Mouse (Mus musculus): ENCODE measurements at regions not wholly inside any gene's neighbourhood (a gene's known extent, or its start where the extent isn't known, plus 50 kb on each side); places are given as distances from the start of the nearest gene placed in this dataset.

GRCm38 (mm10) chr10:16874131-16874530 lies 848.9 kb upstream of the Cited2 start:
- Histone ChIP-seq H3K9ac (ENCODE audit: low read depth, low read length) (no peak overlapping the region), H3K27me3 (ENCODE audit: control insufficient read depth, insufficient read depth, low read depth, low read length) (no peaks in the 10 kb centered on the region), H3K9me3 (replicated peaks; ENCODE audit: control insufficient read depth, low read length, poor library complexity, severe bottlenecking) (no peaks in the 10 kb centered on the region), H3K36me3 (ENCODE audit: control insufficient read depth, insufficient read depth, low read length) (no peaks in the 10 kb centered on the region), H3K27ac (ENCODE audit: low read length) (no peak overlapping the region), H3K4me1 (ENCODE audit: control insufficient read depth, insufficient read depth, low read length) (no peaks in the 10 kb centered on the region), H3K4me3 (ENCODE audit: low read depth, low read length) (no peak overlapping the region), H3K4me2 (ENCODE audit: low read length) (no peak overlapping the region)
- ATAC-seq: no peak
- WGBS: 77% methylated on average over 3 of the region's 3 CpGs

- no peaks in the 10 kb centered on the region for H3K4me1 ChIP-seq (ENCODE audit: control insufficient read depth, insufficient read depth, low read length)
- H3K36me3 ChIP-seq (ENCODE audit: control insufficient read depth, insufficient read depth, low read length): no peaks in the 10 kb centered on the region
- no peak overlapping the region for H3K9ac ChIP-seq (ENCODE audit: low read depth, low read length)
- H3K27me3 ChIP-seq (ENCODE audit: control insufficient read depth, insufficient read depth, low read depth, low read length): no peaks in the 10 kb centered on the region
- no peak overlapping the region for H3K27ac ChIP-seq (ENCODE audit: low read length)
- no peak overlapping the region for H3K4me2 ChIP-seq (ENCODE audit: low read length)
- H3K9me3 ChIP-seq (replicated peaks; ENCODE audit: control insufficient read depth, low read length, poor library complexity, severe bottlenecking): no peaks in the 10 kb centered on the region
- ATAC-seq: no peak
- no peak overlapping the region for H3K4me3 ChIP-seq (ENCODE audit: low read depth, low read length)
These were observed 844.8 kb upstream of the Cited2 start for GRCm38 (mm10) chr10:16878197-16878596.

GRCm38 (mm10) chr10:16893316-16893715 lies 829.7 kb upstream of the Cited2 start:
- Histone ChIP-seq H3K4me2 (ENCODE audit: low read length) (no peak overlapping the region), H3K9ac (ENCODE audit: low read depth, low read length) (no peak overlapping the region), H3K4me1 (ENCODE audit: control insufficient read depth, insufficient read depth, low read length) (no peaks in the 10 kb centered on the region), H3K27me3 (ENCODE audit: control insufficient read depth, insufficient read depth, low read depth, low read length) (no peaks in the 10 kb centered on the region), H3K9me3 (replicated peaks; ENCODE audit: control insufficient read depth, low read length, poor library complexity, severe bottlenecking) (no peaks in the 10 kb centered on the region), H3K36me3 (ENCODE audit: control insufficient read depth, insufficient read depth, low read length) (no peaks in the 10 kb centered on the region), H3K27ac (ENCODE audit: low read length) (no peak overlapping the region), H3K4me3 (ENCODE audit: low read depth, low read length) (no peak overlapping the region)
- ATAC-seq: no peak

GRCm38 (mm10) chr10:16895332-16895731 lies 827.7 kb upstream of the Cited2 start:
- Histone ChIP-seq H3K4me3 (ENCODE audit: low read depth, low read length) (no peak overlapping the region), H3K36me3 (ENCODE audit: control insufficient read depth, insufficient read depth, low read length) (no peaks in the 10 kb centered on the region), H3K9me3 (replicated peaks; ENCODE audit: control insufficient read depth, low read length, poor library complexity, severe bottlenecking) (no peaks in the 10 kb centered on the region), H3K9ac (ENCODE audit: low read depth, low read length) (no peak overlapping the region), H3K4me2 (ENCODE audit: low read length) (no peak overlapping the region), H3K27me3 (ENCODE audit: control insufficient read depth, insufficient read depth, low read depth, low read length) (no peaks in the 10 kb centered on the region), H3K27ac (ENCODE audit: low read length) (no peak overlapping the region), H3K4me1 (ENCODE audit: control insufficient read depth, insufficient read depth, low read length) (no peaks in the 10 kb centered on the region)
- ATAC-seq: no peak

- no peak overlapping the region for H3K4me3 ChIP-seq (ENCODE audit: low read depth, low read length)
- H3K9ac ChIP-seq (ENCODE audit: low read depth, low read length): no peak overlapping the region
- H3K36me3 ChIP-seq (ENCODE audit: control insufficient read depth, insufficient read depth, low read length): no peaks in the 10 kb centered on the region
- ATAC-seq: no peak
- no peaks in the 10 kb centered on the region for H3K4me1 ChIP-seq (ENCODE audit: control insufficient read depth, insufficient read depth, low read length)
- no peak overlapping the region for H3K27ac ChIP-seq (ENCODE audit: low read length)
- no peaks in the 10 kb centered on the region for H3K9me3 ChIP-seq (replicated peaks; ENCODE audit: control insufficient read depth, low read length, poor library complexity, severe bottlenecking)
- 83% methylated on average over 2 of the region's 2 CpGs for WGBS
- no peaks in the 10 kb centered on the region for H3K27me3 ChIP-seq (ENCODE audit: control insufficient read depth, insufficient read depth, low read depth, low read length)
- H3K4me2 ChIP-seq (ENCODE audit: low read length): no peak overlapping the region
These were observed 800.1 kb upstream of the Cited2 start for GRCm38 (mm10) chr10:16922888-16923287.

GRCm38 (mm10) chr10:16923851-16924250 lies 799.2 kb upstream of the Cited2 start:
- no peak overlapping the region for H3K27ac ChIP-seq (ENCODE audit: low read length)
- H3K4me3 ChIP-seq (ENCODE audit: low read depth, low read length): no peak overlapping the region
- ATAC-seq: no peak
- no peak overlapping the region for H3K9ac ChIP-seq (ENCODE audit: low read depth, low read length)
- no peaks in the 10 kb centered on the region for H3K4me1 ChIP-seq (ENCODE audit: control insufficient read depth, insufficient read depth, low read length)
- H3K27me3 ChIP-seq (ENCODE audit: control insufficient read depth, insufficient read depth, low read depth, low read length): no peaks in the 10 kb centered on the region
- no peak overlapping the region for H3K4me2 ChIP-seq (ENCODE audit: low read length)
- WGBS: 89% methylated on average over 6 of the region's 6 CpGs
- no peaks in the 10 kb centered on the region for H3K9me3 ChIP-seq (replicated peaks; ENCODE audit: control insufficient read depth, low read length, poor library complexity, severe bottlenecking)
- no peaks in the 10 kb centered on the region for H3K36me3 ChIP-seq (ENCODE audit: control insufficient read depth, insufficient read depth, low read length)

- Histone ChIP-seq H3K27ac (ENCODE audit: low read length) (no peak overlapping the region), H3K4me1 (ENCODE audit: control insufficient read depth, insufficient read depth, low read length) (no peaks in the 10 kb centered on the region), H3K36me3 (ENCODE audit: control insufficient read depth, insufficient read depth, low read length) (no peaks in the 10 kb centered on the region), H3K4me3 (ENCODE audit: low read depth, low read length) (no peak overlapping the region), H3K4me2 (ENCODE audit: low read length) (no peak overlapping the region), H3K27me3 (ENCODE audit: control insufficient read depth, insufficient read depth, low read depth, low read length) (no peaks in the 10 kb centered on the region), H3K9ac (ENCODE audit: low read depth, low read length) (no peak overlapping the region), H3K9me3 (replicated peaks; ENCODE audit: control insufficient read depth, low read length, poor library complexity, severe bottlenecking) (no peaks in the 10 kb centered on the region)
- 90% methylated on average over 4 of the region's 4 CpGs for WGBS
- no peak for ATAC-seq
These were observed 785.3 kb upstream of the Cited2 start for GRCm38 (mm10) chr10:16937705-16938104.

- ATAC-seq: no peak
- WGBS: 67% methylated on average over 1 of the region's 1 CpGs
These were observed 771.4 kb upstream of the Cited2 start for GRCm38 (mm10) chr10:16951636-16952035.

GRCm38 (mm10) chr10:16960971-16961370 lies 762.0 kb upstream of the Cited2 start:
- Histone ChIP-seq H3K9ac (ENCODE audit: low read depth, low read length) (no peak overlapping the region), H3K27ac (ENCODE audit: low read length) (no peak overlapping the region), H3K4me1 (ENCODE audit: control insufficient read depth, insufficient read depth, low read length) (no peaks in the 10 kb centered on the region), H3K27me3 (ENCODE audit: control insufficient read depth, insufficient read depth, low read depth, low read length) (no peaks in the 10 kb centered on the region), H3K9me3 (replicated peaks; ENCODE audit: control insufficient read depth, low read length, poor library complexity, severe bottlenecking) (no peaks in the 10 kb centered on the region), H3K4me3 (ENCODE audit: low read depth, low read length) (no peak overlapping the region), H3K36me3 (ENCODE audit: control insufficient read depth, insufficient read depth, low read length) (no peaks in the 10 kb centered on the region), H3K4me2 (ENCODE audit: low read length) (no peak overlapping the region)
- no peak for ATAC-seq
- 92% methylated on average over 3 of the region's 3 CpGs for WGBS

More at GRCm38 (mm10) chr10:16951636-16952035, 771.4 kb upstream of the Cited2 start:
- Histone ChIP-seq H3K36me3 (ENCODE audit: control insufficient read depth, insufficient read depth, low read length) (no peaks in the 10 kb centered on the region), H3K9me3 (replicated peaks; ENCODE audit: control insufficient read depth, low read length, poor library complexity, severe bottlenecking) (no peaks in the 10 kb centered on the region), H3K27me3 (ENCODE audit: control insufficient read depth, insufficient read depth, low read depth, low read length) (no peaks in the 10 kb centered on the region), H3K4me3 (ENCODE audit: low read depth, low read length) (no peak overlapping the region), H3K9ac (ENCODE audit: low read depth, low read length) (no peak overlapping the region), H3K4me2 (ENCODE audit: low read length) (no peak overlapping the region), H3K27ac (ENCODE audit: low read length) (no peak overlapping the region), H3K4me1 (ENCODE audit: control insufficient read depth, insufficient read depth, low read length) (no peaks in the 10 kb centered on the region)

GRCm38 (mm10) chr10:16962463-16962862 lies 760.6 kb upstream of the Cited2 start:
- no peak overlapping the region for H3K4me2 ChIP-seq (ENCODE audit: low read length)
- H3K27ac ChIP-seq (ENCODE audit: low read length): no peak overlapping the region
- ATAC-seq: no peak
- no peaks in the 10 kb centered on the region for H3K4me1 ChIP-seq (ENCODE audit: control insufficient read depth, insufficient read depth, low read length)
- H3K36me3 ChIP-seq (ENCODE audit: control insufficient read depth, insufficient read depth, low read length): no peaks in the 10 kb centered on the region
- no peak overlapping the region for H3K9ac ChIP-seq (ENCODE audit: low read depth, low read length)
- H3K27me3 ChIP-seq (ENCODE audit: control insufficient read depth, insufficient read depth, low read depth, low read length): no peaks in the 10 kb centered on the region
- H3K9me3 ChIP-seq (replicated peaks; ENCODE audit: control insufficient read depth, low read length, poor library complexity, severe bottlenecking): no peaks in the 10 kb centered on the region
- no peak overlapping the region for H3K4me3 ChIP-seq (ENCODE audit: low read depth, low read length)
- WGBS: 69% methylated on average over 2 of the region's 2 CpGs

All from midbrain, embryonic 16.5 days (tissue).